Comparison of ENCODE assay signal across 25 mouse cellular contexts in genomic region chr2:127435554-127435953, GRCm38 (mm10). TPM values are rescaled to one million over a fixed set of nuclear protein-coding genes. Genes with fewer than 3 reads are reported as not detected.
A peak's percentile ranks its signal among the peaks of the same experiment; 100 is the strongest.
DNase-seq lines count a peak whose midpoint lies in the region; ATAC-seq and TF ChIP-seq lines count a peak whose summit lies in the region.
"Had no signal": no experiment of that assay in that cellular context is flagged by ENCODE, and none has a peak within 500 bp of the region (broad histone marks: within the 10 kb centered on the region; RNA-seq: fewer than 3 reads in every experiment).

No protein-coding gene starts in this region.

- H3K27me3 ChIP-seq in liver, embryonic 11.5 days (replicated peaks; ENCODE audit: control insufficient read depth, insufficient read depth, low read length) = no peaks in the 10 kb centered on the region
- no peaks in the 10 kb centered on the region for H3K27me3 ChIP-seq in liver, embryonic 14.5 days (ENCODE audit: control insufficient read depth, insufficient read depth, low read length)
- no peaks in the 10 kb centered on the region for H3K27me3 ChIP-seq in liver, embryonic 16.5 days (ENCODE audit: control insufficient read depth, insufficient read depth, low read depth, low read length)
- H3K27me3 ChIP-seq: CH12.LX; embryonic facial prominence, embryonic 13.5 days; embryonic facial prominence, embryonic 15.5 days; forebrain, embryonic 12.5 days; Patski had no signal

- no peak overlapping the region for H3K9ac ChIP-seq in liver, embryonic 11.5 days (ENCODE audit: low read depth, low read length)
- H3K9ac ChIP-seq in liver, embryonic 14.5 days (replicated peaks) = no peak overlapping the region; the same call in 1 of the 2 replicates
- H3K9ac ChIP-seq in liver, embryonic 16.5 days (ENCODE audit: low read depth, low read length) = no peak overlapping the region
- H3K9ac ChIP-seq: embryonic facial prominence, embryonic 15.5 days; forebrain, embryonic 12.5 days had no signal

- no peak for DNase-seq in liver, embryonic 11.5 days (ENCODE audit: low spot score)
- no peak for DNase-seq in liver
- DNase-seq in liver, embryonic 14.5 days (ENCODE audit: low read depth in 3 of 3, low spot score in 3 of 3) = no peak
- DNase-seq in embryo, embryonic 10 days (ENCODE audit: low spot score) = no peak
- no peak for DNase-seq in left cerebral cortex, postnatal 10 days (ENCODE audit: extremely low spot score in 1 of 2, low spot score in 2 of 2)
- DNase-seq: adrenal gland, adult 8-10 months; cerebellum, adult 11 months; cerebellum, adult 18-20 months; cerebellum, adult 8-10 months; cerebellum, adult 9-11 months had no signal

- H3K9me3 ChIP-seq in liver, embryonic 11.5 days (ENCODE audit: control insufficient read depth, low read length) = no peaks in the 10 kb centered on the region
- H3K9me3 ChIP-seq in liver, embryonic 14.5 days (ENCODE audit: control insufficient read depth, low read length) = no peaks in the 10 kb centered on the region
- H3K9me3 ChIP-seq in liver, embryonic 16.5 days (replicated peaks; ENCODE audit: control insufficient read depth, low read length) = no peaks in the 10 kb centered on the region
- H3K9me3 ChIP-seq: embryonic facial prominence, embryonic 13.5 days; embryonic facial prominence, embryonic 15.5 days; forebrain, embryonic 10.5 days; forebrain, embryonic 12.5 days; G1E had no signal

- H3K36me3 ChIP-seq in liver, embryonic 11.5 days (ENCODE audit: control insufficient read depth, insufficient read depth, low read length) = no peaks in the 10 kb centered on the region
- H3K36me3 ChIP-seq in liver, embryonic 14.5 days (replicated peaks; ENCODE audit: control insufficient read depth, insufficient read depth, low read depth) = no peaks in the 10 kb centered on the region; the same call in 1 of the 2 replicates
- H3K36me3 ChIP-seq in liver, embryonic 16.5 days (ENCODE audit: control insufficient read depth, insufficient read depth) = 0 out of 2 replicates have a peak, but pooled peaks cover 3% of the 10 kb centered on the region

- H3K27ac ChIP-seq in liver, embryonic 11.5 days (ENCODE audit: low read depth, low read length) = no peak overlapping the region
- H3K27ac ChIP-seq in liver, embryonic 14.5 days = no peak overlapping the region; the same call in 1 of the 2 replicates
- no peak overlapping the region for H3K27ac ChIP-seq in liver, embryonic 16.5 days (ENCODE audit: low read length)
- H3K27ac ChIP-seq: embryonic facial prominence, embryonic 13.5 days; embryonic facial prominence, embryonic 15.5 days; forebrain, embryonic 10.5 days; forebrain, embryonic 12.5 days had no signal

- H3K4me2 ChIP-seq in liver, embryonic 11.5 days = no peak overlapping the region
- no peak overlapping the region for H3K4me2 ChIP-seq in liver, embryonic 14.5 days (ENCODE audit: low read depth)
- H3K4me2 ChIP-seq in liver, embryonic 16.5 days (ENCODE audit: low read depth, low read length) = no peak overlapping the region; the same call in 1 of the 2 replicates
- H3K4me2 ChIP-seq: embryonic facial prominence, embryonic 13.5 days; embryonic facial prominence, embryonic 15.5 days; forebrain, embryonic 12.5 days had no signal

- no peak overlapping the region for H3K4me3 ChIP-seq in liver, embryonic 11.5 days (ENCODE audit: low read depth, low read length)
- H3K4me3 ChIP-seq in liver, embryonic 14.5 days (ENCODE audit: insufficient read depth in 1 of 2, low read depth in 2 of 2, low read length in 2 of 2) = no peak overlapping the region
- H3K4me3 ChIP-seq in liver, embryonic 16.5 days (ENCODE audit: low read depth, low read length) = no peak overlapping the region
- H3K4me3 ChIP-seq: embryonic facial prominence, embryonic 13.5 days; embryonic facial prominence, embryonic 15.5 days; erythroblast, embryonic 14.5 days; forebrain, embryonic 10.5 days; forebrain, embryonic 12.5 days had no signal

- peaks cover 4% of the 10 kb centered on the region; the same call in 1 of the 2 replicates for H3K4me1 ChIP-seq in liver, embryonic 11.5 days (replicated peaks; ENCODE audit: control insufficient read depth, insufficient read depth, low read length)
- H3K4me1 ChIP-seq in liver, embryonic 14.5 days (replicated peaks; ENCODE audit: control insufficient read depth in 2 of 2, insufficient read depth in 2 of 2, low read length in 1 of 2) = peaks cover 8 to 14% of the 10 kb centered on the region in 2 experiments
- peaks cover 24% of the 10 kb centered on the region for H3K4me1 ChIP-seq in liver, embryonic 16.5 days (ENCODE audit: control insufficient read depth, low read depth, low read length)
- H3K4me1 ChIP-seq: embryonic facial prominence, embryonic 13.5 days; embryonic facial prominence, embryonic 15.5 days; forebrain, embryonic 10.5 days; forebrain, embryonic 12.5 days had no signal

- intact Hi-C loops in left cerebral cortex, postnatal 10 days (cut with DNase I) = no loop called here

- peak; percentile 42 for ATAC-seq in liver, embryonic 11.5 days (replicated peaks; ENCODE audit: low FRiP score)
- ATAC-seq in liver, embryonic 14.5 days (ENCODE audit: insufficient read depth) = peak; percentile 49; the same call in 1 of the 2 replicates
- ATAC-seq in liver, embryonic 16.5 days (ENCODE audit: low read depth) = peak; percentile 51
- ATAC-seq in cerebellum, adult (ENCODE audit: insufficient number of reproducible peaks, low FRiP score, low TSS enrichment) = no peak
- ATAC-seq: activated CD4-positive, CD25-positive, alpha-beta regulatory T cell, adult 4 months; CD4-positive, CD25-positive, alpha-beta regulatory T cell, adult 4 months; Patski had no signal

- peak; percentile 49 for TF ChIP-seq EP300 in liver, embryonic 14.5 days (IDR thresholded peaks at IDR 0.05; ENCODE audit: low read depth)

- WGBS in liver, embryonic 11.5 days = 90% methylated on average over 2 of the region's 2 CpGs
- 83% methylated on average over 2 of the region's 2 CpGs for WGBS in liver, embryonic 14.5 days (ENCODE audit: insufficient replicate concordance)
- WGBS in liver, embryonic 16.5 days (ENCODE audit: insufficient replicate concordance) = 90% methylated on average over 2 of the region's 2 CpGs

- no peak for TF ChIP-seq CTCF in liver, embryonic 14.5 days (IDR thresholded peaks at IDR 0.05; ENCODE audit: low read depth)

RNA-seq across cellular contexts. Expression of gene Fahd2a, which starts 8.8 kb away (rescaled TPM):
- 16.6 and 19.9 TPM in 2 replicates for polyA plus RNA-seq in liver, embryonic 11.5 days (2014; fragmentation: Nextera tagmentation; extraction: Ambion mirVana)
- 6.8 and 7.9 TPM in 2 replicates for polyA plus RNA-seq in liver, embryonic 14.5 days (2012; rRNA removed)
- 15.1 and 20.0 TPM in 2 replicates for polyA plus RNA-seq in liver, embryonic 14.5 days (2014; fragmentation: Nextera tagmentation; extraction: Ambion mirVana)
- polyA plus RNA-seq in liver, embryonic 16.5 days (2015; fragmentation: Nextera tagmentation; extraction: Ambion mirVana) = 15.6 and 15.8 TPM in 2 replicates
- total RNA-seq in left cerebral cortex, postnatal 10 days (2021) = 10 to 100 TPM; 15.6 to 18.6 TPM

RNA-seq across cellular contexts. Expression of gene Gpat2, which starts 10.6 kb away (rescaled TPM):
- 0.43 and 0.92 TPM in 2 replicates for polyA plus RNA-seq in liver, embryonic 11.5 days (2014; fragmentation: Nextera tagmentation; extraction: Ambion mirVana)
- polyA plus RNA-seq in liver, embryonic 14.5 days (2012; rRNA removed) = 0.26 and 0.45 TPM in 2 replicates
- polyA plus RNA-seq in liver, embryonic 14.5 days (2014; fragmentation: Nextera tagmentation; extraction: Ambion mirVana) = 0.32 and 0.33 TPM in 2 replicates
- 0.28 and 0.38 TPM in 2 replicates for polyA plus RNA-seq in liver, embryonic 16.5 days (2015; fragmentation: Nextera tagmentation; extraction: Ambion mirVana)
- total RNA-seq in left cerebral cortex, postnatal 10 days (2021) = under 1 TPM; 0.39 to 0.49 TPM
- total RNA-seq: common myeloid progenitor, adult 5-6 weeks; G1E had no signal
- polyA plus RNA-seq: embryonic facial prominence, embryonic 11.5 days; forebrain, embryonic 14.5 days; G1E had no signal
